Mouse (Mus musculus) urinary bladder, adult 2 months (tissue): ENCODE data around the gene Rdh16f1. TPM values are rescaled to one million over a fixed set of nuclear protein-coding genes. Genes with fewer than 3 reads are reported as not detected.
"Not testable (repeated sequence)": the region's sequence is repeated elsewhere in the genome, so short reads cannot be mapped to it uniquely, and the experiment has no call there.

Source experiments
- DNase-seq: peaks from one replicate; pipeline ENCODE4 v3.0.0; 2022; ENCODE audit warnings: low spot score
- polyA plus RNA-seq: library from polyadenylated mRNA; depleted of rRNA; stranded (reverse); fragments of >200 nt; gene quantifications from 2 replicates; pipeline ENCODE4 v1.2.3, GENCODE M21; 2012; rRNA removed

Rdh16f1 gene
- polyA plus RNA-seq, 1 experiment = 0.11 TPM

- DNase-seq = no peak
Observed at GRCm38 (mm10) chr10:127829121-127829520, 69.5 kb downstream of the Rdh16f1 start.

- not testable (repeated sequence) for DNase-seq
Observed at GRCm38 (mm10) chr10:127834186-127834585, 74.6 kb downstream of the Rdh16f1 start.

GRCm38 (mm10) chr10:127835292-127835691, 75.7 kb downstream of the Rdh16f1 start:
- DNase-seq = no peak

GRCm38 (mm10) chr10:127837793-127838192, 78.2 kb downstream of the Rdh16f1 start:
- not testable (repeated sequence) for DNase-seq

GRCm38 (mm10) chr10:127838539-127838938, 79.0 kb downstream of the Rdh16f1 start:
- no peak for DNase-seq

DNA sequence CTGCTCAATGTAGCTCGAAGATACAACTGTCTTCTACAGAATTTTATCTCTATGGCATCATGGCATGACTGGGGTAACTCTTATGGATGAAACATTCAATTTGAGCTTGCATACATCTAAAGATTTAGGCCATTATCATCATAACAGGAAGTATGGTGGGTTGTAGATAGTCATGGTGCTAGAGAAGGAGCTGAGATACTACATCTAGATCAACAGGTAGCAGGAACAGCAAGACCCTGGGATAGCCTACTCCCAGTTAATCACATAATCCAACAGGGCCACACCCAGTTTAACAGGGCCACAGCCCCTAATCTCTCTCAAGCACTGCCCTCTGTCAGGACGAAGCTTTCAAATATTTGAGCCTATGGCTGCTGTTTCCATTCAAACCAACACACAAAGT, 81.2 kb downstream of the Rdh16f1 start:
- DNase-seq = no peak

Other genes with a start within 250 kb of the Rdh16f1 start
- gene Ndufa4l2, start 244.8 kb upstream of the Rdh16f1 start, polyA plus RNA-seq = 21.2 and 32.1 TPM in 2 replicates
- 58.7 and 63.9 TPM in 2 replicates for gene Shmt2, start 237.3 kb upstream of the Rdh16f1 start, polyA plus RNA-seq
- 0.04 and 0.07 TPM in 2 replicates for gene Nxph4, start 225.2 kb upstream of the Rdh16f1 start, polyA plus RNA-seq
- gene Lrp1, start 138.6 kb upstream of the Rdh16f1 start, polyA plus RNA-seq = 242 and 366 TPM in 2 replicates
- gene Stat6, start 116.8 kb upstream of the Rdh16f1 start, polyA plus RNA-seq = 78.1 and 88.7 TPM in 2 replicates
- 8.3 and 9.1 TPM in 2 replicates for gene Nemp1, start 92.9 kb upstream of the Rdh16f1 start, polyA plus RNA-seq
- gene Nab2, start 91.2 kb upstream of the Rdh16f1 start, polyA plus RNA-seq = 27.5 and 29.1 TPM in 2 replicates
- 0.22 and 0.39 TPM in 2 replicates for gene Myo1a, start 54.6 kb upstream of the Rdh16f1 start, polyA plus RNA-seq
- not detected in 2 replicates for gene Tac2, start 35.3 kb upstream of the Rdh16f1 start, polyA plus RNA-seq
- gene Zbtb39, start 20.2 kb upstream of the Rdh16f1 start, polyA plus RNA-seq = 6.1 and 7.6 TPM in 2 replicates
- gene Gpr182, start 8.1 kb upstream of the Rdh16f1 start, polyA plus RNA-seq = 1.2 and 1.8 TPM in 2 replicates
- gene Rdh1, start 66 bp upstream of the Rdh16f1 start, polyA plus RNA-seq = 0.03 and 0.09 TPM in 2 replicates
- 0.29 and 0.46 TPM in 2 replicates for gene Rdh9, start 16.6 kb downstream of the Rdh16f1 start, polyA plus RNA-seq
- not detected in 2 replicates for gene Rdh16, start 41.4 kb downstream of the Rdh16f1 start, polyA plus RNA-seq
- not detected in 2 replicates for gene Rdh19, start 90.1 kb downstream of the Rdh16f1 start, polyA plus RNA-seq
- gene Rdh16f2, start 106.7 kb downstream of the Rdh16f1 start, polyA plus RNA-seq = not detected in 2 replicates
- gene Rdh7, start 129.0 kb downstream of the Rdh16f1 start, polyA plus RNA-seq = 0.10 TPM in 1 of 2 replicates, not detected in the other
- gene Sdr9c7, start 138.7 kb downstream of the Rdh16f1 start, polyA plus RNA-seq = 0.07 and 0.24 TPM in 2 replicates
- gene Hsd17b6, start 247.8 kb downstream of the Rdh16f1 start, polyA plus RNA-seq = 0.10 and 0.21 TPM in 2 replicates